Mouse (Mus musculus): ENCODE results near the gene Nsg2.

Nsg2 gene

DNA sequence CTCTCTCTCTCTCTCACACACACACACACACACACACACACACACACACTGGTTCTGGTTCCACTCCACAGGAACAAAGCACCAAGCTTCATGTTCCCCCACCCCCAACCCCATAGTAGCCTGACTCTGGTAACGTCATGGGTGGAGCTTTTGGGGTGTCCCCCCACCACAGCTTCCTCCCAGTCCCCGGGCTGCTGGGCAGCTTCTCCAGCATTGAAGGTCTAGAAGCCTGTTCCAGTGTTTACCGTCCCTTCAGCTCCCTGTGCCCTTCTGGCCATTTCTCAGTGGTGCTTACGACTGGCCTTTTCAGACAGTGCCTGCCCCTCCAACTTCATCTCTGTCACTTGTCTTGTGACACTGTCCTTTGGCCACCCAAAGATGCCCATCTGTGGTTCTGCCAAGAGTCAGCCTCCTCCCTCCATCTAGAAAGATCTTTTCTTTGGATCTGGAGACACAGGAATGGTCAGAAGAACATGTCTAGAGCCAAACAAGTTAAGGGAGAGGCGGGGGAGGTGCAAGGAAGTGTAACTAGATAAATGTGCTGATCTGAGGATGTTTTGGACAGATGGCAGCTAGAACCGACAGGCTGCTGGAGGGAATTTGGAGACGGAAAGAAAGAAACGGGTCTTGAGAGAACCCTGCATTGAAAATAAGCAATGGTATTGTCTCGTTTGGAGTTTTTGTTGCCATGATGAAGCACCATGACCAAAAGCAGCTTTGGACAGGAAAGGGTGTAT is 11.8 kb downstream of the Nsg2 start:
- DNase-seq (ENCODE audit: low spot score) = peak; percentile 9

DNA sequence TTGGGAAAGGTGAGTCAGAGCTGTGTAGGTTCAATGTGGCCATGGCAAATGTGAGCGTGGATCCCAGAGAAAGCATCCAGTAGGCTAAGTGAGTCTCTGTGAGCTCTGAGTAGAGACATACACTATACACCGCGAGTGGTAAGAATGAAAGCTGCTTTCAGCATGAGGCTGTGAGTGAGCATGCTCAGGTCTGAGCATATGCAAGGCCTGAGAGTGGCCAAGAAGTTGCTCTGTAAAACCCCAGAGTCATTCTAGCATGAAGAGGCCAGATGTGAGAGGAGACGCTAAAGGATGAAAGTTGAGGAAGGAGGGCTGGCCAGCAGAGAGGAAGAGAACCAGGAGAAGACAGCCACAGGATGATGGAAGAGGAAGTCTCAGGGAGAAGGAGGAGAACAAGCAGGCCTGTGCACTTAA is 12.8 kb downstream of the Nsg2 start:
- DNase-seq (ENCODE audit: low spot score) = no peak

DNA sequence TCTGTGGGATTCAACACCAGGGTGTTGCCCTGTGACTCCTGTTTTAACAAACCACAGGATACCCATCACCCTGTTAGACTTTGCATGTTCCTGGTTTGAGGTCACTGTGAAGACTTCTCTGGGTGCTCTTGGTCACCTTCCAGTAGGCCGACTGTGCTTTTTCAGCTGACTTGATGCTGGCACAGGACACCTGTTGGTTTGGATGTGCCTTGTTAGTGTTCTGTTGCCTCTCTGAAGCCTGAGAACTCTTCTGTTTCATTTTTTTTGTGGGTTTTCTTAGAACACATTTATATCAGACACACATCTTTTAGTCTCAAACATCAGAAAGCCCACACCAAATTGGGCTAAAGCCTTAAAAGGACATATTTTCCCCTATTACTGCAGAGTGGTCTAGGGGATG is 13.3 kb downstream of the Nsg2 start:
- DNase-seq (ENCODE audit: low spot score) = no peak

DNA sequence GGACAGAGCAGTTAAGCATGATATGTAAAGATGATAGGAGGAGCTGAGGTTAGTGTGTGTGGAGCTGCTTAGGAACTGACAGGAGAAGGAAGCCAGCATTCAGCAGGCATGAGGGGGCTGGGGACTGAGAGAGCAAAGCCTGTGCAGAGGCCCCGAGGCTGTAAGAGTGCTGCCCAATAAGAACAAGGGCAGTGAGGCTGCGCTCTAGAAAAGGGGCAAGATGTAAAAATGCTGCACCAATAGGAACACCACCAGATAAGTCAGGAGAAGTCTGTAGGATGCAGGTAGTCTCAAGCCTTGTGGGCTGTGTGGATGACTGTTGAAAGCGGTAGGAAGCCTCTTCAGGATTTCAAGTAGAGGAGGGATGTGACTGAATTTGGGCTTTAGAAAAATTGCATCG is 17.9 kb downstream of the Nsg2 start:
- DNase-seq (ENCODE audit: low spot score) = no peak

DNA sequence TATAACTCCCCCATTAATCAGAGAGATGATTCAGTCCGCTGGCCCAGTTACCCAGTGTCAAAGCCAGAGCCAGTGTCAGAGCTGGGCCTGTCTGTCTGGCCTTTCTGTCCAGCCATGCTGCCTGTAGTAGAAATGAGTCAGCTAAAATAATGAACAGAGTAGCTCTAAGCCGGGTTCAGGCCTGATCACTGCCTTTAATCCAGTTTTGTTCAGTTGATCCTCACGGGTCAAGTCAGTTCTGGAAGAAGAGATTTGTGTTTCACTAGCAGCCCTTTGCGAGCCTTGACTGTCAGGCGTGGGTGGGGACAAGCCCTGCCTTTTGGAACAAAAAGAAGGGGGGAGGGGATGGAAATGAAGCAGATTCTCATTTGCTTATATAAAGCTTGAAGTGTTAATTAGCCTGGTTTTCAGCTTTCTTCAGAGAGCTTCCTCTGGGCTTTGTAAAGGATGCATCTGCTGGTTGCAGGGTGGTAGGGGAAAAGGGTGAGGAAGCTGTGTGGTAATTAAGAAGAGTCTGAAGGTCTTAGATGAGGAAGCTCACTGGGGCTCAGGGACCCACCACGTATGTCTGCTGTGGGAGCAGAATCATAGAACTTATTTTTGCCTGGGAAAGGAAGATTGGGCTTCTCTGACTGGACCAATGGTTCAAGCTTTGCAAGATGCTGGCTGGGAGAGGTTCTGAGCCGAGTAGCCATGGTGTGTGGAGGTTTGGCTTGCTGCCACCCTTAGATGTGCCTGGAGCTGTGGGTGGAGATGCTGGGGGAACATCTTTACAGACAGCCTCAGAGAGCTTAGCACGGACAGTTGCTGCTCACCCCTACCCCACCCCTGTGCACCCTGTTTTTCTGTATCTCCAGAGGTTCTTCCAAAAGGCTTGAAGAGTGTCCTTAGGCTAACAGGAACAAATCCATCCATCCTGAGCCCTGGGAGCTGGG is 20.0 kb downstream of the Nsg2 start:
- no peak for DNase-seq (ENCODE audit: low spot score)

DNA sequence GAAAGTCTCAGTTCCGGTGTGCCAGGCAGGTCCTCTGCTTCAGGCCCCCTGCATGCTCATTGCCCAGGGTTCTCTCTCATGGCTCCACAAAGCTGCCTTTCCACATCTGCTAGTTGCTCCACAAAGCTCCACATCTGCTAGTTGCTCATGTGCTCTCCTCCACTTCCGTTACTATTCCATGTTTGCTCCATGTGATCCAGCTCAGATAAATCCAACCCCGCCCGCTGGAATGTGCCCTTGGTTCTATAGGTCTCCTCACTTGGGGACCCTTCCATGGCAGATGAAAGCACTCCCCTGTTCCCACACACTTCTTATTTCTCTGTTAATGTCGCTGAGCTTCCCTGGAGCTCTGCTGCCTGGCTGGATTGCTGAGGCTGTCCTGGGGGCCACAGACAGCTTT is 26.4 kb downstream of the Nsg2 start:
- no peak for DNase-seq (ENCODE audit: low spot score)

DNA sequence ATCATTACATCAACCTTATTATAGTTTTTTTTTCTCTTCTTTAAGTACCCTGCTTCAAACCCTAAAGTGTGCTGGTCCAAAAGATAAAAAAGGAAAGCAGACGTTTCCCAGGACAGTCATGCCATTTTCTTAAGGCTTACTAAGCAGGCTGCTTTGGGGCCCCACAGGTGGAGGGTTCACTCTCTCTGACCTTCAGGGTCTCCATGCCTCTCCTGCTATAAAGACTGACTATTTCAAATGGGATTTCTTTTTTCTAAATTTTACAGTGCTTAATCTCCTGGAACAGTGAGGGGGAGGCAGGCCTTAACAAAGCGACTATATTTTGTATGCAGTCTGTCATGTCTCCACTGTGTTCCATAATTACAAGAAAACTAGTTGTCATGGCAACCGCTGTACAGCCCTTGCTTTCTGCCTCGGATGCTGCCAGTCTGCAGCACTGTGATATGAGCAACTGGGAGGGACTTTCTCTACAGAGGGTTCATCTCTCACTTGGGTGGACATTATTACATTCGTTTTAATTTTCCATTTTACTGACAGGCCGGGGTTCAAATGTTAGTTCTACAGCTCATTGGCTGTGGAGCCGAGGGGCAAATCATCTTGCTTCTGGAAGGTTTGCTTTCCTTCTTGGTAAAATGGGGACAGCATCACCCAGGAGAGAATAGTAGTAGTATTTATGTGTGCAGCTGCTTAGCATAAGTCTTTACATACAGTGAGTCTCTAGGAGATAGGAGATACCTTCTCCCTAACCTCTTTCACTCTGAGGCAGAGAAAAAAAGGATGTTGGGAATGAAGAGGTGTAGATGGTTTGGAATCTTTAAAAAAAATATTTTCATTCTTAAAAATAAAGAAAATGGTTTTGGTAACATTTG is 27.4 kb downstream of the Nsg2 start:
- DNase-seq (ENCODE audit: low spot score) = no peak

DNA sequence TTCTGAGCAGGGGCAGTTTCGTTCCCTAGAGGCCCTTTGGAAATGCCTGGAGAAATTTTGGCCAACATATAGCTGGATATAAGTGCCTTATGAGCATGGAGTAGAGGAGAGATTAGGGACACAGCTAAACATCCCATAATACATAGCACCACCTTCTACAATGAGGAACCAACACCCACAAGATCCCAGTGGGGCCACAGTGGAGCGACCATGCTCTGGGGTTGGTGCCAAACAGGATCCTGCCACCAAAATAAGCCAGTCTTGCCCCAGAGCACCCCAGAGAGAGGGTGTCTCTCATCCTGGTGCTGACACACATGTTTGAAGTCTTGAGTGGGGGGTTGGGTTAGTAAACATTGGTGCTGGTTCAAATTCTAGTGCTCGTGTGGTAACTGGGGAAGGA is 28.3 kb downstream of the Nsg2 start:
- no peak for DNase-seq (ENCODE audit: low spot score)

DNA sequence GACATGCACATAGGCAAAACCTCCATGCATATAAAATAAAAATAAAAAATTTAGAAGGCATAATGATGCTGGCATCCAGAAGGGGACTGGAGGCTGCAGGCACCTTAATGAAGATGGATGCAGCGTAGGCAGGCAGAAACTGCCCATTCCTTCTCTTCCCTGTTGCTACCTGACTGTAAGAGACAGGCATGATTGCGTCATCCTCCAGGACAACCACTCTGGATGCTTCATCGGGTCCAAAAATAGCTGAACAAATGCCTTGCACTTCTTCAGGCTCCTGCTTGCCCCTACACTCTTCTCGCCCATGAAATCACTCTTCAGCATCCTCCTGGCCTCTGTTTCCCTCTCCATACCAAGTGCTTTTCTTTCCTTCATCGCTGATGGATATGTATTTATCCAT is 29.1 kb downstream of the Nsg2 start:
- DNase-seq (ENCODE audit: low spot score) = no peak

DNA sequence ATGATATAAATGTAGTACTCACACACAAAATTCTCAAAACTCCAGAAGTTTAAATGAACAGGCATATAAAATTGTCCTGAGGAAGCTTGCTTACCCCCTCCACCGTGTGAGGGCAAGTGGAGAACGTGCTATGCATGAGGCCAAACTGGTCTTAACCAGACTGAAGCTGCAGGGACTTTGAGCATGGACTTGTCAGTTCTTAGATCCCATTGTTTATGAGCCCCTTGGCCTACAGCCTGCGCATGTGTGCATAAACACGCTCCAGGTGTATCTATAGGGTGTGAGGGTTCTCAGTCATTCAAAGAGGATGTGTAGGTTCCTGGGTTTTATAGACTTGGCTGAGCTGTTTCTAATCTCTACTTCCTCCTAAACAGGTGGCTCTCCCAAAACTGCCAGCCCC is 31.1 kb downstream of the Nsg2 start:
- no peak for DNase-seq (ENCODE audit: low spot score)

DNA sequence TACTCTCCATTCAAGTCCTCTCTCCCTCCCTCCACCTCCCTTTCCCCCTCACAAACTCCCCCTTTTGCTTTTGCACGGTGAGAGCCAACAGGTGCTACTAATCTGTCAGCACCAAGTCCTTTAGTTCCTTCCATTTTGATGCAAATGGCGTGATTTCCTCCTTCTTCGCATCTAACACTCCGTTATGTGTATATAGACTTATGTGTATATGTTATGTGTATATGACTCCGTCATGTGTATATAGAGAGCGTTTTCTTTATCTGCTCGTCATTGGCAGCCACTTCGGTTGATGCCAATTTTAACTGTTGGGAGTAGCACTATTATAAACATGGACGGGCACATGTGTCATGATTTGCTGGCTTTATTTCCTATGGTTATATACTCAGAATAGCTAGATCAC is 31.8 kb downstream of the Nsg2 start:
- no peak for DNase-seq (ENCODE audit: low spot score)

DNA sequence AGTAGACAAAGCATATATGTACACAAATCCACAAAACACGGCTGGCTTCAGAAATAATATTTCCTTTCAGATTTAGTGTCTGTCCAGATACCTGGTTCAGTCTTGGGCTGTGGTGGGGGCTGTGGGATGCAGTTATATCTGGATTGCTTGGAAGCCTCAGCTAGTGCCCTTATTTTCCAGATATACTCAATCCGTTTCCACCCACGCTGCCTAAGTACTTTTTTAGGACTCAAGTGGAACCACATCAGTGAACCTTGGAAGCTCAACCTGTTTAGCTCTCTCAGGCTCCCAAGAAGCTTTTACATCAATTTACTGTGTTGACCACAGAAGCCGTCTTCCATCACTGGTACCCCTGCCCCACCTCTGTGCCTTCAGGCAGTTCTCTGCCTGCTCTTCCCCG is 35.6 kb downstream of the Nsg2 start:
- no peak for DNase-seq (ENCODE audit: low spot score)

DNA sequence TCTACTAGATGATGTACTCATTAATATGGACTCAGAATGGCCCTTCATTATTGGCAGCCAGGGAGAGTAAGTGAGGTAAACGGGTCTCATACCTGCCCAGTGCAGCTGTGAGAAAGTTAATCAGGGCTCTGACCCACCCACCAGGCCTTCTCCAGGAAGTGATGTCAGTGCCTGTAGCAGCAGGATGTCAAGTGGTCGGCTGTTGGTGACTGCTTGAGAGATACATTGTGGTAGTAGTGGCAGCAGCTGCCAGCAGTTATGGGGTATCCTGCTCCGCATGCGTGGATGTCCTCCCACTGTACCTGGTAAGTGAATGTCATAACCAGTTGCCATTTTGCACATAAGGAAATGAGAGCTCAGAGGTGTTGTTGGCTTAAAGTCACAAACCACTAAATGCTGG is 39.4 kb downstream of the Nsg2 start:
- DNase-seq (ENCODE audit: low spot score) = no peak

DNA sequence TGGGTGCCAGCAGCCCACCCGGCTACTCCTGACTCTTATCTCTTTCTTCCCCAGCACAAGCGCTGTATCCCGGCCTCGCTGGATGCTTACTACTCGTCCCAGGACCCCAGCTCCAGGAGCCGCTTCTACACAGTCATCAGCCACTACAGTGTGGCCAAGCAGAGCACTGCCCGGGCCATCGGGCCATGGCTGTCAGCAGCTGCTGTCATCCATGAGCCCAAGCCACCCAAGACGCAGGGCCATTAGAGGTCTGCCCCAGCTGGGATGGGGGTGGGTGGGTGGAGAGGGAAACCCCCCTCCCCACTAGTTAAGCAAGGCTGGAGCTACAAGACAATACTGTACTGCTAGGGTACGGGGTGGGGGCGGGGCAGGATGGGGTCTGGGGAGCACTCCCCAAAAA is 57.1 kb downstream of the Nsg2 start:
- DNase-seq (ENCODE audit: low spot score) = no peak

DNA sequence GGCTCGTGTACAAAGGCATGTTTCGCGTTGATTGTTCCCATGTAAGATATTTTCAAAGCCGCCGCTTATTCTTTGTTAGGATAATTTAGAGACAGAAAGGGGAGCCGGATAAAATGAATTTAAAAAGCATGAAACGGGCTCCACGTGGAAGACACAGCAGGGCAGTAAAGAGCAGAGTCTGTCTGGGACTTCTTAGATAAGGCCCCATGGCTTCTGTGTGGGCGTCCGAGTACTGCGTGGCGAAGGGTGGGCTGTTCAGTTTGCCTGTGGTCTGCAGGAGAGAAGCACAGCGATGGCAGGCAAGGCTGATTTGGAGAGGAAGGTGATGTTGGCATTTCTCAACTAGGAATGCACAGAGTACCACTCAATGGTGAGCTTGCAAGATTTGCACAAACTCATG is 57.6 kb downstream of the Nsg2 start:
- no peak for DNase-seq (ENCODE audit: low spot score)

DNA sequence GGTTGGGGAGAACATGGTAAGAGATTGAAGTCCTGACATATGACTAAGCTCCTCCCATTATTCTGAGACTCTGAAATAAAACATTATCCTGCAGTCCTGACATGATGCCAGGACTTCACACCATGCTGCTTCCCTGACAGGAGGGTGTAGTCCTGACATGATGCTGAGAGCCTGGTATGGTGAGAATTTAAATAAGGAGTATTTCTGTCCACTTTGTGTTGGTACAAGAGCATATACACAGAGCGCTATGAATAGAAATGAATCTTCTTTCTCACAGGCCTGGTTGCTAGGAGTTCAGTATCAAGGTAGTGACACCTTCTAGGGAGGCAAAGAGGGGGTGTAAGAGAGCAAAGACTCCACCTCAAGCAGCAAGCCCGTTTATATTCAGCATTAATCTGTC is 60.8 kb downstream of the Nsg2 start:
- DNase-seq (ENCODE audit: low spot score) = no peak

DNA sequence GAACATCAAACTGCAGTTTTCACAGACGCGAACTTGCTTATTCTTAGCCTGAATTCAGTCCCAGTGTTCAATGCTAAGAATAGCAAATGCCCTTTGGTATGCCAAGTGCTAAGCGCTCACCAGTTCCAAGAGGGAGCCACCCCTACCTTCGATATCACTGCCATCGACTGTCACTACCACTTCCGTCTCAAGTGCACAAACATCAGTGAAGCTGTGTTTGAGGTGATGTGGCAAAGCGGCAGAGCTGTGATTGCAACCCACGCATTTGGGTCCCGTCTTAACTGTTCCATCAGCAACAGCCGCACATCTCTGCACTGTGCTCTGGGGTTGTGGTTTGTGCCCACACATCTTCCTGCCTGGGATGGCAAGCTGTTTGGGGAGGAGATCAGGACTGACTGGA is 61.6 kb downstream of the Nsg2 start:
- peak; percentile 26 for DNase-seq (ENCODE audit: low spot score)

DNA sequence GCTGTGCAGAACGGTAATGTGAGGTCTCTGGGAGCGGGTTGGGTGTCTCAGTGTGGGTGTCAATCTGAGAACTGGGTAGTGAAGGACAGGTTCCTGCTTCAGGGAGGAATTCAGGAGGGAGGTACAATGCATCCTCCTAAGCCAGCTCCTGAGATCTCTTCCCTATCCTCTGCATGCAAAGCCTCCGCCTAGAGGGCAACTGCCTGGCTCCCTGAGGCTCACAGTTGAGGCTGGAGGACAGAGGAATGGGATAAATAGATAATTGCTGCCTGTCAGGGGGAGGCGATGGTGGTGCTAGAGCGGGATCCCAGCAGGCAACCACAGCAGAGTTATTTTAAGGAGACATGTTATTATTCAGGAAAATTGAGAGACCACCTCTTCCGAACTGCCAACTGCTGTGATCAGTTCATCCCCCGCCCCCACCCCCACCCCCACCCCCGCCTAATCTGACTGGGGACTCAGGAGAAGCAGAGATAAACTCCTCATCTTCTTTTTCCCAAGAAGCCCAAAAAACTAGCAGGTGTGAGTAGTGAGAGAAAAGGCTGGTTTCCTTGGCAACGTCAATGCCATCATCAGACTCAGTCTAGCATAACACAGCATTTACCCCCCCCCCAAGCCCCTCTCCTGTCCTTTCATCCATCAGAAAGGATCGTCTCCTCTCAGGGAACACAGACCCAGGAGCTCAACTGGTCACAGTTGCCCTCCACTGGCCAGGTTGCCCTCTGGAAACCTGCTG is 63.7 kb downstream of the Nsg2 start:
- no peak for DNase-seq (ENCODE audit: low spot score)

DNA sequence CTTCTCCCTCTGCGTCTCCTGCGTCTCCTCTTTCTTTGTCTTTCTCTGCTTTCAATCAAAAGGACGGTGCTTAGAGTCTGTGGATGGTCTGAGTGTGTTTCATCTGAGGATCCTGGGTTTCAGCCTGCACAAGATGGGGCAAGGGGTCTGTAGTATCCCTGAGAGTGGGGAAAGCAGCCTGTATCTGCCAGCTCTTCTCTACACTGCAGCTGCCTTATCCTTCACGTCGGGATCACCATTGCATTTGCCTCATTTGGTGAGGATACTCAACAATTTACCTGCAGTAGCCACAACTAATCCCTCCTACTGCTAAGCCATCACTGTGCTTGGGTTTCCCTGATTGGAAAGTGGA is 64.2 kb downstream of the Nsg2 start:
- DNase-seq (ENCODE audit: low spot score) = no peak

DNA sequence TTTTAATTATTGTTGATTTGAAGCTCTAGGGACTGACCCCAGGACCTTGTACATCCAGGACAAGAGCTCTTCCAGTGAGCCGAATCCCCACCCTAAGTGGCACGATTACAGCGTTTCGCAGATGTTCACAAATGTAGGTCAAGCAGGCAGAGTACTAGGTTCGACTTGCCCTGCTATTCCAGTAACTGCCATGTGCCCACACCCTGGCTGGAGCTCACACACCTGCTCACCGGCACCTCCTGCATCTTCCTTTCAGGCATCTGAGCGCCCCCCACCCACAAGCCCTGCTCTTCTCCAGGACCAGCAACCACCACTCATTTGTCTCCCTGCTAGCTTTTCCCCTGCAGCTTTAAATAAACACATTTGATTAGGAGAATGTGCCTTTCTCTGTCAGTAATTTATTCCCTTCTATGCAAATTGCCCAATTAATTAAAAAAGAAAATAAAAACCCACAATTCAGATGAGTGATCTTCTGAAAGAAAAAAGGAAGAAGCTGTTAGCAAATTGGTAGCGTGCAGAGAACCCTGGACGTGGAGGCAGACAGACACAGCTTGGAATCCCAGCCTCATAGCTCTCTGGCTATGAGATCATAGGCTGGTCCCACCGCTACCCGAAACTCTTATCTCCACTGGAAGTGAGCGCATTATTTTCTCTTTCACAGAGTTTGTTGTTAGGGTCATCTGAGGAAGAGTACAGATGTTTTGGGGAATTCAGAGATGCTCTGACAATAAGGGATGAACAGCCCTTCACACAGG is 68.7 kb downstream of the Nsg2 start:
- DNase-seq (ENCODE audit: low spot score) = no peak

DNA sequence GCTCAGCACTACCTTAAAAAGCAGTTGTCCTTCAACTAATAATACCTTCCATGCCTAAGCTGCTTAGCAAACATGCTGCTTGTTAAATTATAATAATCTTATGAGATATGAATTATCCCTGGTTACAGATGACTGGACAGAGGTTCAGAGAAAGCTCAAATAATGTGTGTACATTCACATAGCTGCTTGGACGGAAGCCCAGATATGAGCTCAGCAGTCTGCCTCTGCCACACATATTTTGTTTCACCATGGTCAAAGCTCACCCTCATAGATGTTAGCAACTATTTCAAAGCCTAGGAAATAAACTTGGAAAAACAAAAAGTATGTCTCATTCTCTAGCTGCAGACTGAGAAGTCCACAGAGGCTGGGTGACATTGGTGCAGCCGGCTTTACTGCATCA is 74.9 kb downstream of the Nsg2 start:
- no peak for DNase-seq (ENCODE audit: low spot score)

Measured in lung, postnatal 25 days (tissue).